Mouse (Mus musculus): Measurements from ENCODE around the gene Rap1gap2.

- TF ChIP-seq GATA1 (IDR thresholded peaks at IDR 0.05; ENCODE audit: borderline replicate concordance, low read length) (no peak), FLI1 (IDR thresholded peaks at IDR 0.05; ENCODE audit: low read length) (no peak)
These were observed 109.7 kb downstream of the Rap1gap2 start for GRCm38 (mm10) chr11:74501061-74501460.
